Mouse (Mus musculus): ENCODE measurements around the gene Ccl17. TPM values are rescaled to one million over a fixed set of nuclear protein-coding genes. Genes with fewer than 3 reads are reported as not detected.

Gene Ccl17
- total RNA-seq (2015) (0.34 and 1.5 TPM in 2 replicates), total RNA-seq (2017) (not detected in 2 replicates)

- ATAC-seq (replicated peaks; ENCODE audit: poor library complexity) = no peak
Measured at GRCm38 (mm10) chr8:94810153-94810552, at the start of gene Ccl17. Ccl17 (plus strand) TSS chr8:94810453.

DNA sequence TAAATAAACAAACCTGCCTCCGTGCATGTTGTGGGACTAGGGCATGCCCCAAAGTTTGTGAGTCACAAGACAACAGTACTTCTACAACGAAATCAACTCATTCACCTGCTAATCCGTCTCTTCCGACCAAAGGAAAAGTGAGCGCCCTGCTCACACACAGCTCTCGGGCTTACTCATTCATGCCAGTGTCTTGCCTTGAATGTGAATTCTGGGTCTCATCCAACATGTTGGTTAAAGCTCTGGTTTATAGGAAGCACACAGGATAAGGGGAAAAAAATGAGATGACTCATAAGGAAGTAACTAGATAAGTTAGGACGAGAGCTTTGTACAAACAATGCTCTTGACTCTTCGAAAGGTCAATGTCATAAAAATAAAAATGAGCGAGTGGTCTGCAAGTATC is 43.2 kb upstream of the Ccl17 start:
- no peak for ATAC-seq (replicated peaks; ENCODE audit: poor library complexity)

DNA sequence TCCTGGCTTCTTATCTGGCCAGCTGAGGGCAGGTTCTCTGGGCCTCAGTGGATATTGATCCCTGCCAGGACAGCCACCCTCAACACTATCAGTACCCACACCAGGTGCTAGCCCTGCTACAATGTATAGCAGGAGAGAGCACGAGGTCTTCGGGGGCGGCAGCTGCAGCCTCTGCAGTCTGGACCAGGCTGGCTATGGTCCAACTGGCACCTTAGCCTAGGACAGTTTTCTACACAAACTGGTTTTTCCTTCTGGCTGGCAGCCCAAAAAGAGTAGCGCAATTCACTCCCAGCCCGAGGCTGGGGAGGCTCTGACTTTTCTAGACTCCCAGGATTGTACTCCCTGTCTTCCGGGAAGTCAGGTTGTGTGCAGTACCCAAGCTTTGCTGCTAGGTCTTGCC is 39.3 kb upstream of the Ccl17 start:
- ATAC-seq (replicated peaks; ENCODE audit: poor library complexity) = peak; percentile 76

DNA sequence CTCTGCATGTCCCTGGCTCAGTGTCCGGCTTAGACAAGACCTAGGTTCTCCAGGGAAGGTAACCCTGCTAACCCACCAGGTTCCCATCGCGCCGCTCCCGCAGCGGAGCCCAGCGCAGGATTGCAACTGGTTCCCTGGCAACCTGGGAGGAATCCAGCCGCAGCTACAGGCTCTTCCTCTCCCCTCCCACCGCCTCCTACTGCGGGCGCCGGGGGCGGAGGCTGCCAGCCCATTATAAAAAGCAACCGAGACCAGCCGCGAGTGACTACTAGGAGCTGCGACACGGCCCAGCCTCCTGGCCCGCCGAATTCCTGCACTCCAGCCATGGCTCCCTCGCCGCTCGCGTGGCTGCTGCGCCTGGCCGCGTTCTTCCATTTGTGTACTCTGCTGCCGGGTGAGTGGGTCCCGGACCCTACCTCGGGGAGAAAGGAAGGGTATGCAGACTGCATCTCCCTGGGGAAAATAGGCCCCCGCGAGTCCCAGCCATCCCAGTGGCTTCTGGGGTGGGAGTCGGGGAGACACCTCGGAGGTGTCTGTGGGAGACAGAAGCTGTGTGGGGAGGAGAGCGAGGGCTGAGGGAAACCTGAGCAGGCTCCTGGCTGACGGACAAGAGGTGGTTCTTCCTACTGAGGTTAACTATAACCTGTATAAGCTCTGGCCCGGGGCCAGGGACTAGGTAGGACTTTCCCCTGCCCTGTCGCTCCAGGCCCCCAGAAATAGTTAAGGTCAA is 38.1 kb upstream of the Ccl17 start, which contains the start of gene Cx3cl1:
Gene Cx3cl1 (plus strand): TSS at position 69 of the 730 bp plus-strand sequence.
- peak; percentile 63 for ATAC-seq (replicated peaks; ENCODE audit: poor library complexity)

- no peak for ATAC-seq (replicated peaks; ENCODE audit: poor library complexity)
Measured at GRCm38 (mm10) chr8:94773048-94773447, 37.2 kb upstream of the Ccl17 start.

DNA sequence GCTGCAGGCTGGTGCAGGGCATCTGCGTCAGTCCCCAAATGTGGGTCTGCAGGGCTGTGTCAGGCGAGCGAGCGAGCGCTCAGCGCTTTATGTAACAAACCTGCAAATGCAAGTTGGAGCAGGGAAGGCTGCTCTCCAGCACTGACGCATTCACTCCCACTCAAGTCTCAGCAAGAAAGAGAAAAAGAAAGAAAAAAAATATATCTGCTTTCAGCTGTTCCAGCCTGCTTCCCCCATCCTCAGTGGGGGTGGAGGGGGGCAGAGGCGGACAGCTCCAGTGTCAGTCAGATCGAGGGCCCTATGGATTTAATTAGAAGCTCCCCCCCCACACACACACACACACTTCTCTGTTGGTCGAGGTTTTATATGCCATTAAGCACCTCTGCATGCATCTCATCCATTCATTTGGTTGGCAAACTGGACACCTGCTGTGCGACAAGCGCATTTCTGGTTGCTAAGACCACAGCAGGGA is 36.5 kb upstream of the Ccl17 start:
- no peak for ATAC-seq (replicated peaks; ENCODE audit: poor library complexity)

GRCm38 (mm10) chr8:94774601-94775000 is 35.7 kb upstream of the Ccl17 start:
- ATAC-seq (replicated peaks; ENCODE audit: poor library complexity) = no peak

DNA sequence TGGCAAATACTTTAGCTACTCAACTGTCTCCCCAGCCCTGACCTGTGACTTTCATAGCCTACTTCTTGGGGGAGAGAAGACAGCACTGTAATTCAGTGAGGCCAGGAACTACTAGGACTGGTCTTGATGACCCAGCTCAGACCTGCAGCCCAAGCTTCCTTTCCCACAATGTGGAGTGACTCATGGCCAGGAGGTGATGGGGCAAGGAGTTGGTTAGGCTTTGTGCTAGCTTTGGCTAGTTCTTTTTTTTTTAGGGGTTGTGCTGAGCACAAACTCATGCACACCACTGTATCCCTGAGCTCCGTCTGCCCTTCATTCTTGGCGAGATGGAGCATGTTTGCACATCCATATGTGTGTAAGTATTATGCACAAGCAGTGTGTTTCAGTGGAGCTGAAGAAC is 33.9 kb upstream of the Ccl17 start:
- ATAC-seq (replicated peaks; ENCODE audit: poor library complexity) = no peak

- ATAC-seq (replicated peaks; ENCODE audit: poor library complexity) = no peak
Measured at GRCm38 (mm10) chr8:94778036-94778435, 32.2 kb upstream of the Ccl17 start.

DNA sequence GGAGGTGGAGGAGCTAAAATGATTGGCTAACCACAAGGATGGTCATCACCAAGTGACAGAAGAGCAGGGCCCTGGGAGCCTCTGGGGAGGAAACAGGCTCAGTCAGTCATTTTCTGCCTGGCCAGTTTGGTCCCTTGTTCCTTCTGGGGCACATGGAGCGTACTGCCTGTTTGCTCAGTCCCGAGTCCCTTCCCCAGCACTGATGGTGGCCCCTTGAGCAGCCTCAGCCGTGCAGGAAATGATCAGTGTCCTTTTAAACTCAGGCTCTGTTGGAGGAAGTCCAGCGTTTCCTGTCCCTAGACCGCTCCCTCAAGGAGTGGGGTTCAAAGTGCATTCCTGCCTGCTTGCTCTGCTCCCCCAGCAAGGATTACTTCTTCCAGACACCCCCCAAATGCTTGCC is 31.8 kb upstream of the Ccl17 start:
- peak; percentile 38; the same call in 1 of the 2 replicates for ATAC-seq (replicated peaks; ENCODE audit: poor library complexity)

DNA sequence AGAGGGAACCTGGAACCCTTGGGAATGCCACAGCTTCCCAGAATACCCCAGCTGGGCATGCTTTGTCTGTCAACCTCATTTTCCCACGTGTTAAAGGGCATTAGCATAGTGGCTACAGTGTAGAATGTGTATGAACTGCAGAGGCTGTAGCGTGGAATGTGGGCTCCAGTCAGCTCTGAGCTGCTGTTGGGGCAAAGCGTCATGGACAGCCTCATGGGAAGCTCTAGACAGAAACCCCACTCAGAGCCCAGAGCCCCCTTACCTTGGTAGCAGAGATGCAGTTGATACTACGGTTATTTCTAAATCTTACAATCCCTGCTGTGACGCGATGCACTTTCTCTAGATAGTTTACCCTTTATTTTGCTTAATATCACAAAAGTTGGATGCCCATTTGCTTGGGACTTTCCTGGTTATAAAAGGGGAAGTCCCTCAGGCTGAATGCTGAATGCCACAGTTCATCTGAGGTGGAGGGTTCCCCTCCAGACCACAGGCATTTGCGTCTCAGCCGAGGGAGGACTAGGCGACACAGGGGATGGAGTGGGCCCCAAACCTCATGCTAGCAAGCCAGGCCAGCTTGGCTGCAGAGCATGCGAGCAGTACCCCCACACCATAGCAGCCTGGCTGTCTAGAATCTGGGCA is 31.2 kb upstream of the Ccl17 start:
- peak; percentile 79 for ATAC-seq (replicated peaks; ENCODE audit: poor library complexity)

- ATAC-seq (replicated peaks; ENCODE audit: poor library complexity) = no peak
Measured at GRCm38 (mm10) chr8:94779534-94780294, 30.5 kb upstream of the Ccl17 start.

GRCm38 (mm10) chr8:94780491-94781154 is 29.6 kb upstream of the Ccl17 start:
- no peak for ATAC-seq (replicated peaks; ENCODE audit: poor library complexity)

DNA sequence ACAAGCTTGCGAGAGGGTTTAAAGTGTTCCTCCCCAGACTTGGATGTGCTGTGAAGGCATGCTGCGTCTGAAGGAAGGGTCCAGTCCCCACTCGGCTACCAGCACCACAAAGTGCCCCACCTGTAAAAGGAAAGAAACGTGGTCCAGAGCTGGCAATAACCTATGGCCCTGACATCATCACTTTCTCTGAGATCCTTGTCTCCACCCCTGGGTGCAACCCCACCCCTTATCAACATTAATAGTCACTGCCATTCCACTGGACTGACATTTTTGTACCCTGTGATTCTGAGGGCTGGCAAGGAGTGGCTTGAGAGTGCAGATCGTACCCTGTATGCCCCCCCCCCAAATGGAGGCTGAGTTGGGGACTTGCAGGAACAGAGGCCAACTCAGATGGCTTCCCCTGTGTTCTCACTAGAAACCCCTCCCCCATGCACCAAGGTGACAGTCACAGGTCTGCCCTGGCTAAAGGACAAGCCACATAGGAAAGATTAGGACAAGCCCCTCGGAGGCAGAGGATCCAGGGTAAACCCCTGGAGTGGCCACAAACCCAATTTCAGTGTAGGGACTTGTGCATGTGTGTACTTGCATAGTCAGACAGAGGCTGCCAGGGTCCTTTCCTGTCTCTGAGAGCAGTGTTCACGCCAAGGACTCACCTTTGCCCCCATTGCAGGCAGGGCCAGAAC is 29.0 kb upstream of the Ccl17 start:
- ATAC-seq (replicated peaks; ENCODE audit: poor library complexity) = no peak

GRCm38 (mm10) chr8:94781838-94782235 is 28.4 kb upstream of the Ccl17 start:
- no peak for ATAC-seq (replicated peaks; ENCODE audit: poor library complexity)

DNA sequence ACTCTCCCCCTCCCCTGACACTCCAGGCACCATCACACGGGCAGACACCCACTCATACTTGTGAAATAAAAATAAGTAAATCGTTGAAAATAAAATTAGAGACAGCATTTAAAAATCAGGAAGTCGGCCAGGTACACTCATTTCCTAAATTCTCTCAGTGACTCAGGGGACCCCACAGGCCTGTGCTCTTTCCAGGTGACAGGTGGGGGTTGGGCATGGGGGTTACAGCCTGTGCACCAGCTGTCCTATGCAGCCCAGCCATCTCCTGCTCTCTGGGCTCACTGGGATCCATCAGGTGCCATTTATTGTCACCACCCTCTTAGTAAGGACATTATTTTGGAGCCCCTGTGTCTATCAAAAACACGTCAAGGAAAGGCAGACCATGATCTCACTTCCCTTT is 26.4 kb upstream of the Ccl17 start:
- no peak for ATAC-seq (replicated peaks; ENCODE audit: poor library complexity)

DNA sequence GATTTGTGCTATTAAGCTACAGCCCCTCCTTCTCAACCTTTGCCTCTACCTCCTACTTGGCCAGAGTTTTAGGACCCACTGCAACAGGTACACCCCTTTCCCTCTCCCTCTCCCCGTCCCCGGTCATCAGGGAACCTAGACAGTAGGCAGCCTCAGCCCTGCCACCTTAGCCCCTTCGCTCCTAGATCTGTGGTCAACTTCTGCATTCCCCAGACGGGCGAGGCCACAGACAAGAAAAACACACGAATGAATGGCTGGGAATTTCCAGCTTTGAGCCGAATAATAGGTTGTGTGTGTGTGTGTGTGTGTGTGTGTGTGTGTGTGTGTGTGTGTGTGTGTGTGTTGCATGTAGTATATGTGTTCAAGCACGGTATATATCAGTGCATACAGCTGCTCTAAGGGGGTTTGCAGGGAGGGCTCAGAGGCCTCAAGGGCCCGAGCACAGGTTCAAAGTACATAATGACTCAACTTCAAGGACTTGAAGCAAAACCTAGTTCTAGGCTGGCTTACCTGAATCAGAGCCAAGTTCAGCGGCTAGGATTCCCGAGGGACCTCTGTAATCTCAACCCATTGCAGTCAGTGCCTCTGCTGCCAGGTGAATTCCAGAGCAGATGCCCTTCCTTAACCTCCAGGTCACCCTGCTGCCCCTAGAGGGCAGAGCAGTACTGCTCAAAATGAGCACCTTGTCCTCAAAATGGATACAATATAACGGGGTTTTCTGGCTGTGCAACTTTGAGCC is 24.8 kb upstream of the Ccl17 start:
- peak; percentile 57 for ATAC-seq (replicated peaks; ENCODE audit: poor library complexity)

DNA sequence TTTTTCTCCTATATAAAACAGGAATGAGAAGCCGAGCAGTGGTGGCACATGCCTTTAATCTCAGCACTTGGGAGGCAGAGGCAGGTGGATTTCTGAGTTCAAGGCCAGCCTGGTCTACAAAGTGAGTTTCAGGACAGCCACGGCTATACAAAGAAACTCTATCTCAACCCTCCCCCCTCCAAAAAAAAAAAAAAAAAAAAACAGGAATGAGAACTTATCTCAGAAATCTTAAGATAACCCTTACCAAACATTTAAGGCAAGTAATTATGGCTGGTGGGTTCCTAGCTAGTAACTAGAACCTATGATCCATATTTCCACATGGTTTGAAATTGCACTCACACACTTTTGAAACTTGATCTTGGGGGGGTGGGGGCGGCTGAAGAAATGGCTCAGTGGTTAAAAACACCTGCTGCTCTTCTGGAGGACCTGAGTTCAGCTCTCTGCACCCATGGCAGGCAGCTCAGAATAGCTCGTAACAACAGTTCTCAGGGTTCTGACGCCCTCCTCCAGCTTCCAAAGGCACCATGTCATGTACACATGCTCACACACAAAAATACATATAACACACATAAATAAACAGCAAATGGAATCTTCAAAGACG is 24.2 kb upstream of the Ccl17 start:
- no peak for ATAC-seq (replicated peaks; ENCODE audit: poor library complexity)
